Mouse (Mus musculus): ENCODE results near the gene Mgat5. TPM values are rescaled to one million over a fixed set of nuclear protein-coding genes. Genes with fewer than 3 reads are reported as not detected.

Gene Mgat5
- polyA plus RNA-seq, 1 experiment from 2014 or later: 7.2 TPM

- Histone ChIP-seq H3K9ac (ENCODE audit: low read length) (no peak overlapping the region), H3K9me3 (ENCODE audit: control insufficient read depth, low read length) (no peaks in the 10 kb centered on the region), H3K27me3 (ENCODE audit: control insufficient read depth, insufficient read depth, low read length) (no peaks in the 10 kb centered on the region), H3K4me1 (ENCODE audit: control insufficient read depth, insufficient read depth, low read length) (no peaks in the 10 kb centered on the region), H3K4me3 (ENCODE audit: low read depth, low read length) (no peak overlapping the region), H3K36me3 (ENCODE audit: control insufficient read depth, insufficient read depth, low read length) (no peaks in the 10 kb centered on the region), H3K4me2 (ENCODE audit: low read depth) (no peak overlapping the region), H3K27ac (ENCODE audit: low read depth, low read length) (no peak overlapping the region)
- DNase-seq (ENCODE audit: low spot score): no peak
- no peak for ATAC-seq (ENCODE audit: insufficient read depth, low FRiP score, low TSS enrichment)
- WGBS: 82% methylated on average over 3 of the region's 3 CpGs
These were observed 150.2 kb downstream of the Mgat5 start for GRCm38 (mm10) chr1:127355034-127355433.

GRCm38 (mm10) chr1:127363638-127364037 is 158.8 kb downstream of the Mgat5 start:
- no peak for ATAC-seq (ENCODE audit: insufficient read depth, low FRiP score, low TSS enrichment)

GRCm38 (mm10) chr1:127365706-127366105 is 160.9 kb downstream of the Mgat5 start:
- Histone ChIP-seq H3K4me1 (ENCODE audit: control insufficient read depth, insufficient read depth, low read length) (no peaks in the 10 kb centered on the region), H3K27ac (ENCODE audit: low read depth, low read length) (no peak overlapping the region), H3K4me3 (ENCODE audit: low read depth, low read length) (no peak overlapping the region), H3K9me3 (ENCODE audit: control insufficient read depth, low read length) (no peaks in the 10 kb centered on the region), H3K4me2 (ENCODE audit: low read depth) (no peak overlapping the region), H3K27me3 (ENCODE audit: control insufficient read depth, insufficient read depth, low read length) (no peaks in the 10 kb centered on the region), H3K36me3 (ENCODE audit: control insufficient read depth, insufficient read depth, low read length) (no peaks in the 10 kb centered on the region), H3K9ac (ENCODE audit: low read length) (no peak overlapping the region)
- WGBS: 96% methylated on average over 5 of the region's 5 CpGs
- DNase-seq (ENCODE audit: low spot score) (no peak), ATAC-seq (ENCODE audit: insufficient read depth, low FRiP score, low TSS enrichment) (no peak)

More at GRCm38 (mm10) chr1:127363638-127364037, 158.8 kb downstream of the Mgat5 start:
- Histone ChIP-seq H3K4me3 (ENCODE audit: low read depth, low read length) (no peak overlapping the region), H3K9ac (ENCODE audit: low read length) (no peak overlapping the region), H3K4me1 (ENCODE audit: control insufficient read depth, insufficient read depth, low read length) (no peaks in the 10 kb centered on the region), H3K27me3 (ENCODE audit: control insufficient read depth, insufficient read depth, low read length) (no peaks in the 10 kb centered on the region), H3K27ac (ENCODE audit: low read depth, low read length) (no peak overlapping the region), H3K36me3 (ENCODE audit: control insufficient read depth, insufficient read depth, low read length) (no peaks in the 10 kb centered on the region), H3K4me2 (ENCODE audit: low read depth) (no peak overlapping the region), H3K9me3 (ENCODE audit: control insufficient read depth, low read length) (no peaks in the 10 kb centered on the region)
- no peak for DNase-seq (ENCODE audit: low spot score)
- 95% methylated on average over 7 of the region's 7 CpGs for WGBS

- Histone ChIP-seq H3K36me3 (ENCODE audit: control insufficient read depth, insufficient read depth, low read length) (no peaks in the 10 kb centered on the region), H3K9me3 (ENCODE audit: control insufficient read depth, low read length) (no peaks in the 10 kb centered on the region), H3K27me3 (ENCODE audit: control insufficient read depth, insufficient read depth, low read length) (no peaks in the 10 kb centered on the region), H3K4me1 (ENCODE audit: control insufficient read depth, insufficient read depth, low read length) (no peaks in the 10 kb centered on the region), H3K4me3 (ENCODE audit: low read depth, low read length) (no peak overlapping the region), H3K9ac (ENCODE audit: low read length) (no peak overlapping the region), H3K27ac (ENCODE audit: low read depth, low read length) (no peak overlapping the region), H3K4me2 (ENCODE audit: low read depth) (no peak overlapping the region)
- 67% methylated on average over 10 of the region's 10 CpGs for WGBS
- ATAC-seq (ENCODE audit: insufficient read depth, low FRiP score, low TSS enrichment): no peak
- no peak for DNase-seq (ENCODE audit: low spot score)
These were observed 161.3 kb downstream of the Mgat5 start for GRCm38 (mm10) chr1:127366111-127366510.

GRCm38 (mm10) chr1:127368513-127368912 is 163.7 kb downstream of the Mgat5 start:
- no peaks in the 10 kb centered on the region for H3K36me3 ChIP-seq (ENCODE audit: control insufficient read depth, insufficient read depth, low read length)
- no peak overlapping the region for H3K9ac ChIP-seq (ENCODE audit: low read length)
- no peak overlapping the region for H3K4me3 ChIP-seq (ENCODE audit: low read depth, low read length)
- no peaks in the 10 kb centered on the region for H3K4me1 ChIP-seq (ENCODE audit: control insufficient read depth, insufficient read depth, low read length)
- ATAC-seq (ENCODE audit: insufficient read depth, low FRiP score, low TSS enrichment) (no peak), DNase-seq (ENCODE audit: low spot score) (no peak)
- H3K9me3 ChIP-seq (ENCODE audit: control insufficient read depth, low read length): no peaks in the 10 kb centered on the region
- no peak overlapping the region for H3K27ac ChIP-seq (ENCODE audit: low read depth, low read length)
- no peak overlapping the region for H3K4me2 ChIP-seq (ENCODE audit: low read depth)
- no peaks in the 10 kb centered on the region for H3K27me3 ChIP-seq (ENCODE audit: control insufficient read depth, insufficient read depth, low read length)
- WGBS: 82% methylated on average over 8 of the region's 8 CpGs

GRCm38 (mm10) chr1:127369538-127369937 is 164.7 kb downstream of the Mgat5 start:
- ATAC-seq (ENCODE audit: insufficient read depth, low FRiP score, low TSS enrichment): no peak
- no peak for DNase-seq (ENCODE audit: low spot score)
- no peak overlapping the region for H3K9ac ChIP-seq (ENCODE audit: low read length)
- H3K4me3 ChIP-seq (ENCODE audit: low read depth, low read length): no peak overlapping the region
- WGBS: 95% methylated on average over 5 of the region's 5 CpGs
- H3K27ac ChIP-seq (ENCODE audit: low read depth, low read length): no peak overlapping the region
- no peaks in the 10 kb centered on the region for H3K9me3 ChIP-seq (ENCODE audit: control insufficient read depth, low read length)
- 0 out of 2 replicates have a peak, but pooled peaks cover 2% of the 10 kb centered on the region for H3K4me1 ChIP-seq (ENCODE audit: control insufficient read depth, insufficient read depth, low read length)
- H3K4me2 ChIP-seq (ENCODE audit: low read depth): no peak overlapping the region
- no peaks in the 10 kb centered on the region for H3K36me3 ChIP-seq (ENCODE audit: control insufficient read depth, insufficient read depth, low read length)
- H3K27me3 ChIP-seq (ENCODE audit: control insufficient read depth, insufficient read depth, low read length): no peaks in the 10 kb centered on the region

- ATAC-seq (ENCODE audit: insufficient read depth, low FRiP score, low TSS enrichment) (no peak), DNase-seq (ENCODE audit: low spot score) (no peak)
- 0 out of 2 replicates have a peak, but pooled peaks cover 2% of the 10 kb centered on the region for H3K4me1 ChIP-seq (ENCODE audit: control insufficient read depth, insufficient read depth, low read length)
- no peak overlapping the region for H3K4me3 ChIP-seq (ENCODE audit: low read depth, low read length)
- no peaks in the 10 kb centered on the region for H3K36me3 ChIP-seq (ENCODE audit: control insufficient read depth, insufficient read depth, low read length)
- H3K27me3 ChIP-seq (ENCODE audit: control insufficient read depth, insufficient read depth, low read length): no peaks in the 10 kb centered on the region
- H3K9me3 ChIP-seq (ENCODE audit: control insufficient read depth, low read length): no peaks in the 10 kb centered on the region
- no peak overlapping the region for H3K4me2 ChIP-seq (ENCODE audit: low read depth)
- H3K9ac ChIP-seq (ENCODE audit: low read length): no peak overlapping the region
- H3K27ac ChIP-seq (ENCODE audit: low read depth, low read length): no peak overlapping the region
- 68% methylated on average over 4 of the region's 4 CpGs for WGBS
These were observed 167.3 kb downstream of the Mgat5 start for GRCm38 (mm10) chr1:127372096-127372495.

- no peak overlapping the region for H3K9ac ChIP-seq (ENCODE audit: low read length)
- DNase-seq (ENCODE audit: low spot score): no peak
- H3K4me3 ChIP-seq (ENCODE audit: low read depth, low read length): no peak overlapping the region
- H3K36me3 ChIP-seq (ENCODE audit: control insufficient read depth, insufficient read depth, low read length): no peaks in the 10 kb centered on the region
- H3K4me1 ChIP-seq (ENCODE audit: control insufficient read depth, insufficient read depth, low read length): 0 out of 2 replicates have a peak, but pooled peaks cover 2% of the 10 kb centered on the region
- H3K4me2 ChIP-seq (ENCODE audit: low read depth): no peak overlapping the region
- WGBS: 57% methylated on average over 5 of the region's 5 CpGs
- H3K27ac ChIP-seq (ENCODE audit: low read depth, low read length): peak overlapping the region; percentile 44; the same call in 1 of the 2 replicates
- no peaks in the 10 kb centered on the region for H3K27me3 ChIP-seq (ENCODE audit: control insufficient read depth, insufficient read depth, low read length)
- 0 out of 2 replicates have a peak, but pooled peaks have one; percentile 39 for ATAC-seq (ENCODE audit: insufficient read depth, low FRiP score, low TSS enrichment)
- no peaks in the 10 kb centered on the region for H3K9me3 ChIP-seq (ENCODE audit: control insufficient read depth, low read length)
These were observed 168.7 kb downstream of the Mgat5 start for GRCm38 (mm10) chr1:127373559-127373958.

- Histone ChIP-seq H3K36me3 (ENCODE audit: control insufficient read depth, insufficient read depth, low read length) (no peaks in the 10 kb centered on the region), H3K9me3 (ENCODE audit: control insufficient read depth, low read length) (no peaks in the 10 kb centered on the region), H3K4me1 (ENCODE audit: control insufficient read depth, insufficient read depth, low read length) (0 out of 2 replicates have a peak, but pooled peaks cover 2% of the 10 kb centered on the region), H3K27ac (ENCODE audit: low read depth, low read length) (peak overlapping the region; percentile 44; the same call in 1 of the 2 replicates), H3K4me3 (ENCODE audit: low read depth, low read length) (no peak overlapping the region), H3K9ac (ENCODE audit: low read length) (no peak overlapping the region; the same call in 1 of the 2 replicates), H3K27me3 (ENCODE audit: control insufficient read depth, insufficient read depth, low read length) (no peaks in the 10 kb centered on the region), H3K4me2 (ENCODE audit: low read depth) (no peak overlapping the region)
- DNase-seq (ENCODE audit: low spot score) (no peak), ATAC-seq (ENCODE audit: insufficient read depth, low FRiP score, low TSS enrichment) (no peak)
- WGBS: 77% methylated on average over 3 of the region's 3 CpGs
These were observed 169.3 kb downstream of the Mgat5 start for GRCm38 (mm10) chr1:127374157-127374556.
